Mouse (Mus musculus) right cerebral cortex, postnatal 14 days (tissue): ENCODE data around the gene Unc13c.

Experiments used
- DNase-seq: peaks from one replicate; pipeline ENCODE4 v3.0.0; 2022

Gene Unc13c

GRCm38 (mm10) chr9:73867410-73868067 lies 101.2 kb downstream of the Unc13c start:
- no peak for DNase-seq

GRCm38 (mm10) chr9:73866666-73867065 lies 102.1 kb downstream of the Unc13c start:
- no peak for DNase-seq

- no peak for DNase-seq
Observed at GRCm38 (mm10) chr9:73859469-73859868, 109.3 kb downstream of the Unc13c start.

GRCm38 (mm10) chr9:73854281-73854680 lies 114.5 kb downstream of the Unc13c start:
- no peak for DNase-seq

GRCm38 (mm10) chr9:73806681-73807080 lies 162.1 kb downstream of the Unc13c start:
- DNase-seq: no peak

GRCm38 (mm10) chr9:73774616-73775015 lies 194.2 kb downstream of the Unc13c start:
- no peak for DNase-seq

- no peak for DNase-seq
Observed at GRCm38 (mm10) chr9:73755185-73755584, 213.6 kb downstream of the Unc13c start.

- no peak for DNase-seq
Observed at GRCm38 (mm10) chr9:73753480-73753879, 215.3 kb downstream of the Unc13c start.

- DNase-seq: no peak
Observed at GRCm38 (mm10) chr9:73751344-73751743, 217.4 kb downstream of the Unc13c start.

- no peak for DNase-seq
Observed at GRCm38 (mm10) chr9:73734446-73734845, 234.3 kb downstream of the Unc13c start.

- DNase-seq: no peak
Observed at GRCm38 (mm10) chr9:73725717-73726662, 242.8 kb downstream of the Unc13c start.

- DNase-seq: no peak
Observed at GRCm38 (mm10) chr9:73724776-73725175, 244.0 kb downstream of the Unc13c start.

GRCm38 (mm10) chr9:73713508-73713907 lies 255.3 kb downstream of the Unc13c start:
- DNase-seq: no peak

GRCm38 (mm10) chr9:73697103-73697502 lies 271.7 kb downstream of the Unc13c start:
- no peak for DNase-seq

- DNase-seq: no peak
Observed at GRCm38 (mm10) chr9:73681580-73681979, 287.2 kb downstream of the Unc13c start.

- DNase-seq: no peak
Observed at GRCm38 (mm10) chr9:73680545-73681495, 287.9 kb downstream of the Unc13c start.

- no peak for DNase-seq
Observed at GRCm38 (mm10) chr9:73671656-73672212, 297.0 kb downstream of the Unc13c start.

- DNase-seq: no peak
Observed at GRCm38 (mm10) chr9:73670040-73670439, 298.7 kb downstream of the Unc13c start.

GRCm38 (mm10) chr9:73662839-73663238 lies 305.9 kb downstream of the Unc13c start:
- no peak for DNase-seq

GRCm38 (mm10) chr9:73649088-73649487 lies 319.7 kb downstream of the Unc13c start:
- DNase-seq: no peak

GRCm38 (mm10) chr9:73638119-73638518 lies 330.6 kb downstream of the Unc13c start:
- peak; percentile 11 for DNase-seq

GRCm38 (mm10) chr9:73625171-73625570 lies 343.6 kb downstream of the Unc13c start:
- DNase-seq: no peak

- DNase-seq: no peak
Observed at GRCm38 (mm10) chr9:73612896-73613295, 355.9 kb downstream of the Unc13c start.
